Mouse (Mus musculus) left cerebral cortex, adult 2 months (tissue): ENCODE measurements around the gene Gm20695. TPM values are rescaled to one million over a fixed set of nuclear protein-coding genes. Genes with fewer than 3 reads are reported as not detected.

Experiments
- DNase-seq, 2 experiments: peaks; one replicate each; pipeline ENCODE4 v3.0.0; 2021 to 2022; ENCODE audit warnings: low spot score in 2 of 2, mixed read lengths in 1 of 2; ENCODE audit errors: extremely low spot score in 1 of 2
- H3K27ac ChIP-seq: fragments of 200-600 bp; 2 replicates; pipeline ENCODE4 v1.8.1; 2022
- H3K4me3 ChIP-seq: fragments of 200-600 bp; 2 replicates; pipeline ENCODE4 v1.8.1; 2022
- CTCF ChIP-seq: fragments of 200-600 bp; IDR thresholded peaks from 2 replicates; pipeline ENCODE4 v1.8.1; 2022; ENCODE audit warnings: antibody characterized with exemption, mild to moderate bottlenecking, moderate library complexity
- intact Hi-C: fragments of 180-260 bp; cut with DNase I; formaldehyde crosslinking; loops from one replicate; pipeline ENCODE4 v1.15.1; 2025
- total RNA-seq, 2 experiments: library from RNA; stranded (reverse); gene quantifications; 2 replicates each; pipeline ENCODE4 v1.2.3; 2021

Gene Gm20695
- total RNA-seq, 2 experiments from 2014 or later, result 1.2 TPM; not detected in 1

DNA sequence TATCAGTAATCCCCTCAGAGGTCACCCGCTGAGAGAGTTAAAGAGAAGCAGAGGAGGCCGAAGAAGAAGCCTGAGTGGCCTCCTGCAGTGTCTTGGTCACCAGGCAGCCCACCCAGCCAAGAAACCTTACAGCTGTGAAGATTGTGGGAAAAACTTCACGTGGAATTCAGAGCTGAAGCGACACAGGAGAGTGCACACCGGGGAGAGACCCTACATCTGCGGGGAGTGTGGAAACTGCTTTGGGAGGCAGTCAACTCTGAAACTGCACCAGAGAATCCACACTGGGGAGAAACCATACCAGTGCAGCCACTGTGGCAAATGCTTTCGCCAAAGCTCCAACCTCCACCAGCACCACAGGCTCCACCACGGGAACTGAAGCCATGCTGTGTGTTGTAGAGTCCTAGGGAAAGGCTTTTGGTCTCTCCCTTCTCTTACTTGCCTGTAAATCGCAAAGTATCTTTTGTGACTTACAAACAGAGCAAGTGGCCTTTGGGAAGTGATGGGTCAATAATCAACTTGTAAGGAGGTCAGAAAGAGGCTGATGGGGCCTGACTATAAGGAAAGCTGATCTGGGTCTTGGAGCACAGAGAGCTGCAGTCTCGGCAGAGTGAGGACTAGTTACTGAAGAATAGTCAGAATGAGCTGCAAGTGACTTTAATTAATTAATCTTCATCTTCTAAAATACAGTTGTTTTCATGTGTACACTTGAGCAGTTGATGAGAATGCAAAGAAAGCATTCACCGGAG, 29.8 kb upstream of the Gm20695 start:
- no peak for TF ChIP-seq CTCF
- intact Hi-C loops, result no loop called here

DNA sequence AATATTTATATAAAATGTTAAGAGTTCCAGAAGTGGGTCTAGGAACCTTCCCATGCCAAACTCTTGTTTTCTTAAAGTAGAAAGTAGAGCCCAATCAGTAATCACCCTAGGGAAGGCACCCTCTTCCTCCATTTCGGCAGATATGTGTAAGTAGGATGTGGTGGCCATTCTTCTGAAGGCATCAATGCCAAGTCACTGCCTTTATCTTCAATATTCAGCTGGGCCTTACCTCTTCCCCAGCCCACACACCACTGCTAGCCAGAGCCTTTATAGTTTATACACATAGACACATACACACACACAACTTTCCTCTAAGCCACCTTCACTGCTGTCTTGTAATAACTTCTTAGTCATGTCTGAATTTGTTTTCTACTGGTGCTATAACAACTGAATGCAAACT, 28.7 kb upstream of the Gm20695 start:
- TF ChIP-seq CTCF, result no peak
- no peak overlapping the region for H3K4me3 ChIP-seq
- intact Hi-C loops, result no loop called here
- no peak for DNase-seq
- H3K27ac ChIP-seq, result no peak overlapping the region

More for the DNA sequence above, 29.8 kb upstream of the Gm20695 start:
- Histone ChIP-seq H3K4me3 (no peak overlapping the region), H3K27ac (no peak overlapping the region)
- no peak for DNase-seq

DNA sequence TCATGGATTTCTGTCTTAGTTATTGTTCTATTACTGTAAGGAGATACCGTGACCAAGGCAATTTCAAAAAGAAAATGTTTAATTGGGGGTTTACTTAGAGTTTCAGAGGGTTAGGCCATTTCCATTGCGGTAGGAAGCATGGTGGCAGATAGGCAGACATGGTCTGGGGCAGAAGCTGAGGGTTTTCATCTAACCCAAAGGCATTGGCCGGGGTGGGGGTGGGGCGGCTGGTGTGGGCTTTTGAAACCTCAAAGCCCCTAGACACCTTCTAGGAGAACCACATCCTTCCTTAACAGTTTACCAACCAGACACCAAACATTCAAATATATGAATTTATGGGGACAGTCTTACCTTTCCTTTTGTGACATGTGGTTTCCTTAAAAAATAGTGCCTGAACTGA, 25.2 kb upstream of the Gm20695 start:
- H3K4me3 ChIP-seq, result no peak overlapping the region
- H3K27ac ChIP-seq, result no peak overlapping the region
- TF ChIP-seq CTCF, result no peak
- DNase-seq, result no peak
- intact Hi-C loops, result no loop called here

DNA sequence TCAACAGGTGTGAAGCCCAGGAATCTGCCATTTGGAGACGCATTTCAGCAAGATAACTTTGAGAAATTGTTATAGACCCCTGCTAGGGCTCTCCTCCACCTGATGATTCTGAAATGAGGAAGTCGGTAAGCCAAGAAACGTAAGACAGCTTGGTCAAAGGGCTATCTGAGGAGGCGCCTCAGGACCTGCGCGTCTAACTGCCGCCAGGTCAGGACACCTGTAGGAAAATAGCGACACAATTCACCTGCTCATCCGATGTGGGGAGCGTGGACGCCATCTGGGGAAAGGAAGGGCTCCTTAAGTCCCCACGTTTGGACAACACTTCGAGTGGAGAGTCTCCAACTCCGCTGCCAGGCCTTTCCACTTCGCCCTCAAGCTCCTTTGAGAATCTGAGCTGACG, 12.6 kb upstream of the Gm20695 start:
- TF ChIP-seq CTCF, result no peak
- peak overlapping the region; percentile 47 for H3K27ac ChIP-seq
- intact Hi-C loops, result loop anchor here (1.0 kb wide), 1 partner anchor 25 kb away; the partner anchor contains the start of gene Zfp174

DNA sequence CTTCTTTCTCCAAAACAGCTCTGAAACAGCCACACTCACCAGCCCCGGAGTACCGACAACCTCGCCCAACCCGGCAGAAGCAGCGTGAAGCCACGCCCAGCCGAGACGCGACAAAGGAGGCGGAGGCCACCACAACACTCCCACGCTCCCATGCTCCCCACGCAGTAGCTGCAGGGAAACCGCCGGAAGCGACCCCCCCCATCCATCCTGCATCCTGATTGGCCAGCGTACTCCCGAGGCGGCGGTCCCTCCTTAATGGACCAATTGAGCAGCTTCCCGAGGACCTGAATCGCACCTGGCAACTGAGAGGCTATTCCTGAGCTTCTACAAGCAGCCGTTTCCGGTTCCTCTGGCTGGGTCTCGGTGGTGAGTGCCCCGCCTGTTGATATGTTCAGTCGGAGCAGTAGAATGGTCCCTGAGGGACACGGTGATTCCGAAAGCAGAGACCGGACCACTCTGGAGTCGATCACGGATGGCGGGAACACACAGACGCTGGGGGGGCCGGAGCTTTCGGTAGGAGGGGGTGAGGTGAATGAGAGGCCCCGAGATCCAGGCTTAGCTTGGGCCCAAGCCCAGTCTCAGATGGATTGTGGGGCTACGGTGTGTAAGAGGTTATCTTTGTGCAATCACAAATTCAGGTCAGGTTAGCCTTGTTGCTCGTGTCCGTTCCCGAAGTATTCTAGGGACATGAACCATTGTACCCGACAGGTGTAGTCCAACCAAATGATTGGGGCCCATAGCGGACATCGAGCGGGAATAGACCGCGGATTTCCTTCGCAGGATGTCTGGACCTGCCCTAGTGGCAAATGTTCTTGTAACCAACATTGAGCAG, 12.0 kb upstream of the Gm20695 start, which contains the start of gene Naa60:
Gene Naa60 (plus strand): TSS at position 160 of the 832 bp plus-strand sequence.
- peak within 1 kb of the TSS; percentile 55 for H3K4me3 ChIP-seq
- H3K27ac ChIP-seq, result peak within 1 kb of the TSS; percentile 47
- DNase-seq, result peak; percentile 85 to 89
- TF ChIP-seq CTCF, result no peak
- intact Hi-C loops, result loop anchor here (1.0 kb wide), 1 partner anchor 25 kb away; the partner anchor contains the start of gene Zfp174

More for the DNA sequence above, 12.6 kb upstream of the Gm20695 start:
- no peak for DNase-seq
- peak overlapping the region; percentile 55 for H3K4me3 ChIP-seq

DNA sequence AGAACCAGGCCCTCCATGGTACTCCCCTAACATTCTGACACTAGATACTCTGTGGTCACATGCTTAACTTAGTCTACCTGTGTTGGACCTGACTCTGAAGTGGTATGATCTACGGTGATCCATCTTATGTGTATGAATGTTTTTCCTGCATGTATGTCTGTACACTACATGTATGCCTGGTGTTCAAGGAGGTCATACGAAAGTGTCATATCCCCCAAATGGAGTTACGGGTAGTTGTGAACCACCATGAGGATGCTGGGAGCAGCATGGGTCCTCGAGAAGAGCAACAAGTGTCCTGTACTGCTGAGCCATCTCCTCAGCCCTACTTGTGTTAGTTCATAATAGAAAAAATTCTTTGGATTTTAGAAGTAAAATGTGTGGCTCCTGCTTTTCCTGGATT, 8.1 kb upstream of the Gm20695 start:
- intact Hi-C loops, result no loop called here
- H3K4me3 ChIP-seq, result no peak overlapping the region
- TF ChIP-seq CTCF, result no peak
- DNase-seq, result no peak
- H3K27ac ChIP-seq, result no peak overlapping the region

DNA sequence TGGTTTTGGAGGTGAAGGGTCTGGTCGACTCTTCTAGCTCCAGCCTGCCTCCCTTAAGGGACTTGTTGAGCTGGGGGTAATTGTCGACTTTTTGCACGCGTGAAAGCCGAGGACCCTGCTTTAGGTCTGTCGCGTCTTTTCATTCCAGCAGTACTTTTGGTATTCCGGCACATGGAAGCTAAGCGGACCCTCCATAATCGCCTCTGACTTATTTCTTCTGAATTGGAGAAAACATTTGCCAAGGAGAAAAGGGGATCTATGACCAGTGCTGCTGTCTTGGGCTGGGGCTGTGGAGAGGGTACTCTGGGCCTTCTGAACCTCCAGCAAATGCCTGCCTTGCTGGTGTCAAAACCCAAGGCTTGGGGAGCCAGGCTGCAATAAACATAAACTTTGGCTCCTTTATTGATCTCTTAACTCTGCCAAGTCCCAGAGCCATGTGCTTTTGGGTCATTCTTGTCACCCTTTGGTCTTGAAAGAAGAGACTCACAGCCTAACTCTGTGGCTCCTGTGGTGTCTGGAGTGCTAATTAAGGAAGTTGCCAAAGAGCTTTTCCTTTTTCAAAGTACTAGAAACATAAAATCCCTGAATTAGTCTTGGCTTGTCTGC, 720 bp downstream of the Gm20695 start:
- Histone ChIP-seq H3K27ac (peak overlapping the region; percentile 98), H3K4me3 (peak overlapping the region; percentile 98)
- no peak for TF ChIP-seq CTCF
- intact Hi-C loops, result loop anchor here (1.0 kb wide), 1 partner anchor 141 kb away; the partner anchor contains the start of gene Zfp263
- DNase-seq, result no peak

DNA sequence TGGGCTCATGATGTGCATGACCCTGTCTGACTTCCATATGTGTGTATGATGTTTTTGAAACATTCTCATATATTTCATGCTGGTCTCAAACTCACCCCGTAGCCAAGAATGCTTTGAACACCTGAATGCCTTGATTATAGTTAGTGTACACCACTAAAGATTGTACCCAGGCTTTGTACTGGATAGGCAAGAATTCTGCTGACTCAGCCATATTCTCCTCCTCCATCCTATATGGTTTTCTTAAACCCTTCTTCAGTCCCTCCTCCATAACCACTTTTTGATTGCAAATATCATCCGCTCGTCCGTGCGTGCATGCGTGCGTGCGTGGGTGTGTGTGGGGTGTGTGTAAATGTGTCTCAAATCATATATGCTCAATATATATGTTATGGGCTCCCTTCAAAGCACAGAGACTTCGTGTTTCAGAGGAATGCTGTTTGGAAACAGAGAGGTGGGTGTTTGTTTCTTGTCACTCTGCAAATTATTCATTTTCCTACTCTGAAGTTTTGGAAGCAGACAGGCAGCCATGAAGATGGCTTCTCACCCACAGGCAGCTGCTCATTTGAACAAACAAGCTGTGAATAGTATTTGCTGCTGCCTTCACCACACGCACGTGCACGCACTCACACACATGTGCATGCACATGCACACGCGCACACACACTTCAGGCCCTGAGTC, 7.3 kb downstream of the Gm20695 start:
- TF ChIP-seq CTCF, result no peak
- DNase-seq, result no peak
- intact Hi-C loops, result no loop called here
- Histone ChIP-seq H3K27ac (no peak overlapping the region), H3K4me3 (no peak overlapping the region)

DNA sequence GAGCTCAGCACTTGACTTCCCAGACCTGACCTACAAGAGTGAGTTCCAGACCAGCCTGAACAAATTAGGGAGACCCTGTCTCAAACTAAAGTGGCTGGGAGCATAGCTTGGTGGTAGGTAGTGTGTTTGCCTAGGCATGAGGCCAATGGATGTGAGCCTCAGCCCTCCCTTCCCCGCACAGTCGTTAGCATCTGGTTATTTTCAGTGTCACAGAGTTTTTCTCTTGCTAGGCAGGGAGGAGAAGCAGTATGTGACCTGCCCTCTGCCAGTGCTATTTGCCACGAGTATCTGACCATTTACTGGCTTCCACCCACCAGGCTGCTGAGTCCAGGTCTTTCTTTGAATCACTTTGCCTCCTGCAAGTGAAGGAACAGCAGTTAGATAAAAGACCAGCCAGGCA, 9.3 kb downstream of the Gm20695 start:
- intact Hi-C loops, result no loop called here
- no peak for DNase-seq
- no peak for TF ChIP-seq CTCF

DNA sequence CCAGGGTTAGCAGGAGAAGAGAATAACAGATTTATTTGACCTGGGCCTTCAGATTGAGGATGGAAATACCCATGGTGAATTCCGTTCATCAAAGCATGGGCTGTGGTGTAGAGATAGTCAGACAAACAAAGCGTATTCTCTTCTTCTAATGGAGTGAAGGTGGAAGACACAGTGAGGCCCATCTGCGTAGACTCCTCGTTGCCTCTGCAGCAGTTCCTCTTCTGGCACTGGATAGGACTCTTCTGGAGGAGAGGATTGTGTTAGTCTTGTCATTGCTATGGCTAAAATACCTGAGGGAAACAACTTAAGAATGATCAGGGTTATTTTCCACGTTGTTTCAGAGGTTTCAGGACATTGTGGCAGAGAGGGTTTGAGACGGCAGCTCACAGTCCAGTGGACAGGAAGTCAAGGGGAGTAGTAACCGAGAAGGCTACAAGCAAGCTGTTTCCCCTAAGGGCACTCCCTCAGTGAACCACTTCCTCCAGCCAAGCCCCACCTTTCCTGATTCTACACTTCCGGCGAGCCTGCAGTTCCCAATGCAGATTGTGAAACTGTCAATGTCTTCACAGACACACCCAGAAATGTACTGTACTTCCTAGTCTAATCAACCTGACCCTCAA, 10.8 kb downstream of the Gm20695 start:
- no peak overlapping the region for H3K4me3 ChIP-seq
- DNase-seq, result no peak
- peak overlapping the region; percentile 4; the same call in 1 of the 2 replicates for H3K27ac ChIP-seq
- no peak for TF ChIP-seq CTCF
- intact Hi-C loops, result no loop called here

More for the DNA sequence above, 9.3 kb downstream of the Gm20695 start:
- Histone ChIP-seq H3K27ac (no peak overlapping the region), H3K4me3 (no peak overlapping the region)

DNA sequence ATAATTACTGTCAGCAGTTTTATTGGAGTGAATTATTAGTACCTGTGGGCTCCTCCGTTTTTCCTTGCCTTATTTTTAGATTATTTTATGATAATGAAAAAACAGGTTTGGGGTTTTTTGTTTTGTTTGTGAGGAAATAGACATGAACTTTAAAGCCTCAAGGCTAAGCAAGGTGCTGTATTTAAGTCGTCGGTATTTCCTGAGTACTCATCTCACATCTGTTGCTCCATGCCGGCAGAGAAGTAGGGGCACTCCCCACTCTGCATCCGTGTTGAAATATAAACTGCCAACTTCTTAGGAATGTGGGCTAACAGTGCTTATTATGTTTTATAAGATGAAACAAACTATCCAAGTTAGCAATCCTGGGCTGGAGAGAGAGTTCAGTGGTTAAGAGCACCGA, 11.6 kb downstream of the Gm20695 start:
- H3K4me3 ChIP-seq, result no peak overlapping the region
- intact Hi-C loops, result no loop called here
- TF ChIP-seq CTCF, result no peak
- no peak for DNase-seq
- H3K27ac ChIP-seq, result no peak overlapping the region
